Mouse (Mus musculus) adrenal gland, postnatal 36 days (tissue): ENCODE measurements around the gene Mul1. TPM values are rescaled to one million over a fixed set of nuclear protein-coding genes. Genes with fewer than 3 reads are reported as not detected.

ENCODE experiments used
- DNase-seq, 2 experiments: peaks; one replicate each; pipeline ENCODE4 v3.0.0; 2021; ENCODE audit warnings: mixed read lengths in 1 of 2
- total RNA-seq, 2 experiments: library from RNA; stranded (reverse); gene quantifications; 2 replicates each; pipeline ENCODE4 v1.2.3; 2021

Mul1 gene
- total RNA-seq, 2 experiments from 2014 or later, result 51.7 to 55.3 TPM

- DNase-seq, result no peak
Observed at GRCm38 (mm10) chr4:138460910-138461309, 26.4 kb downstream of the Mul1 start.

GRCm38 (mm10) chr4:138461471-138461870 lies 27.0 kb downstream of the Mul1 start:
- no peak for DNase-seq

GRCm38 (mm10) chr4:138462971-138463831 lies 28.7 kb downstream of the Mul1 start:
- peak in 1 of 2 experiments; percentile 35 for DNase-seq

DNA sequence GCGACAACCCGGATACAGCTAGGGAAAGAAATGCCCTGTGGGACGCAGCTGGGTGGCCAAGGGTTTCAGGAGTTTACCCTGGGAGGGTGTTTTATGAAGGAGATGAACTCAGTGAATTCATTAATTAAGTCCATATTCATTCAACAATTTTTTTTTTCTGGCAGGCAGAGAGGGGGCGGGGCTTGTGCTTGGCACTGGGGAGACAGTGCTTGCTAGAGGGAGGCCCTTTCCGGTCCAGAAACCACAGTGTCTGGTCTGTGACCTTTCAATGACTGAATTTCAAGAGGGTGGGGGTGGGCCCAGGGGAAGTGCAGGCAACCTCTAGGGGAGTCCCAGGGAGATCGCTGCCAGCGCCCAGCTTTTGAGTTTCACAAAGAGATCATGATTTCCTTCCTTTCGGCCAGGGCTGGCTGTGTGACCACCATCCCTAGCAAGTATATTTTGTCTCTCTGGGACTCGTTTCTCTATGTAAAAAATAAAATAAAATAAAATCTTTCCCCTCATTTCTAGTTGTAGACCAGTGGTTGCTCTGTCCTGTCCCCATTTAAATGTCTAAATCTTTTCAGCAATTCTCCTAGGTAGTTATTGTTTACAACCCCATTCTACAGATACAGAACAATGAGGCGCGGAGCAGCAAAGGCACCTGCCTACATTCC lies 29.5 kb downstream of the Mul1 start:
- peak; percentile 87 to 91 for DNase-seq

- peak; percentile 87 to 89 for DNase-seq
Observed at GRCm38 (mm10) chr4:138464667-138465353, 30.3 kb downstream of the Mul1 start.

DNA sequence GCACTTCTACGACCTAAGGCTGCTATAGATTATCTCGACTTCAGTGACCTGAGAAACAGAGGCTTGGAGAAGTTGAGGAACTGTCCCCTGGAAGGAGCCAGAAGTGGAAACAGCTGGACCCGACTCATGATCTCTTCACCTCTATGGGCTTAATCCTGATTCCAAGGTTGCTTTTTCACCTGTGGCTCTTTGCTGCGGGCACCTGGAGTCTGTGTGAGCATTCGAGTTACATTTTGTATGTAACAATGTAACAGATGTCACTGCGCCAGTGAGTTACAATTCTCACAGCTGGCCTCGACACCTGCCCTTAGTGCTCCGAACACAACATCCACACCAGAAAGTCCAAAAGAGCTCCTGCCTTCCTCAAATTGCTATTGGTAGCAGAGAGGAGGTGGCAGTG lies 31.0 kb downstream of the Mul1 start:
- DNase-seq, result no peak

DNA sequence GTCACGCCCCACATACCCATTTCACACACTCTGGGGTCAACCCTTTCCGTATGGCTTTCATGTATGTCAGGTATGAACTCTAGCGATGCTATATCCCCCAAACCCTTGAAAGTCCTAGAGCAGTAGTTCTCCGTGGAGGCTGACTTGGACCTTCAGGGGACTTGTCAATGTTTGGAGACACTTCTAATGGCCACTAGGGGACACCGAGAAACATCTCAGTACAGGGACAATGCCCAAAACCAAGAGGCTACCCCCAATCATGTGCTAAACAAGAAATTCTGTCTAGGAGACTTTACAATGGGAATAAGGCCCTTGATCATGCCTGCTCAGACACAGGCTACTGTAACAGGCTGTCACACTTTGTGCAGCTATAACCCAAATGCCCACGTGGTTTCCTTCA lies 32.2 kb downstream of the Mul1 start:
- no peak for DNase-seq

DNA sequence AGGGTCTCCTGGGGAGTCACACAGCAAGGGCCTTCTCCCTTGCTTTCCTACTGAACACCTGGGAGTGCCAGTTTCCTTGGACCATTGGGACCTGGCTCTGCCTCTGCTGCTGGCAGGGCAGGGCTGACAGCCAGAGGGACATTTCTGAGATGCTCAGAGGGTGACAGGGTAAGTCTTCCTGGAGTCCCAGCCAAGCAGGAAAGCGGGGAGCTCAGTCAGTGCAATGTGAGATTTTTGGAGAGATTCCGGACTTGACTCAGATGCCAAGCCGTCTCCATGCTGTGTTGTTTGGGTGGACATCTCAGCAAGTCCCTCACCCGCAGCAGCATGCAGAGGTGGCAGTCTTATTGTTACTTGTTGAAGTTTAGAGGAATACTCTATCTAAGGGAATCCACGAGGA lies 33.0 kb downstream of the Mul1 start:
- DNase-seq, result no peak

GRCm38 (mm10) chr4:138469080-138469479 lies 34.6 kb downstream of the Mul1 start:
- no peak for DNase-seq

DNA sequence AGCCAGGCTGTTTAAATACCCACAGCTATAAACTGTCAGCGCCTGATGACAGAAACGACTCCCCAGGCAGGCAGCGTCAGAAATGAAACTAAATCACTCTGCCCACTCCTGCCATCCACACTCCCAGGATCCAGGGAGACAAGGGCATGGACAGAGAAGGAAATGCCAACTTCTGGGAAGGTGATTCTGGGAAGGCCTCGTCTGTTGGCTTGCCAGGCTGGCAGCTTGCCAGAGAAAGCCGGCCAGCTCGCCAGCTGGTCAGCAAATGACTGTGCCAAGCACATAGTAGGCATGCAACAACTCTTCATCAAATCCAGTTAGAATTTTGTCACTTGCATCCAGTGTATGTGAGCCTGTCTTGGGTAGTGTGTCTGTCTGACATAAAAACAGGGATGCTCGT lies 36.8 kb downstream of the Mul1 start:
- DNase-seq, result no peak

- no peak for DNase-seq
Observed at GRCm38 (mm10) chr4:138479595-138479994, 45.1 kb downstream of the Mul1 start.

DNA sequence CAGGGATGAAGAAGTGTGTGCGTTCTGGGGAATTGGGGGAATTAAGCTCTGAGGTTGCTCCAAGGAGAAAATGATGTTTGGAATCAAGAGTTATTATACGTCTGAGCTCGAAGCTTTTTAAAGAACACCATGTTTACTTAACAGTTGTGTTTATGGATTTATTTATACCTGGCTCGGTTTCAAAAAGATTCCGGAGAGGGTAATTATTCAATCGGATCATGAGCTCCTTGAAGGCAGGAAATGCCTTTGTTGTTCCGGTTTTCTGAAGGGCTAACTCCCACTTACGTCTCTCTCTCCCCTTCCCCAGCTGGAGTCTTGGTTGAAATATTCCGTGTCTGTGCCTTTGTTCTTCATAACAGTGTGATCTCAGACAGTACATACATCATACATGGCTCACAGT lies 46.5 kb downstream of the Mul1 start:
- no peak for DNase-seq

DNA sequence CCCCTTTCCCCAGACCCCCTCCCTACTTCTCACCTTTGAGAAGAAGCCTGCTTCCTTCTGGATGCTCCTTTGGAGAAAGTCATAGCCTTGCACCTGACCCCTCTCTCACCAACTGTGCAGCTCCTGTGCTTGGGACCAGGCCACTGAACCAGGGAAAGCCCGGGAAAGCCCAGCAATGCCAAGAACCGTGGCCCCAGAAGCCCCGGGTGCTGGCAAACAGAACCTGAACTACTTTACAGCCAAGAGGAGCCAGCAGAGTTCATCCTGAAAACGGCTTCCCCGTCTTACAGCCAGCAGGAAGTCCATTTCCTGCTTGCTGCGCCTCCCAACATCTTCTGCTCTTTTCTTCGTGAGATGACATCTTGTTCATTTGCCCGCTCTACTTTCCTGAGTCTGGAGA lies 48.2 kb downstream of the Mul1 start:
- DNase-seq, result no peak

- DNase-seq, result no peak
Observed at GRCm38 (mm10) chr4:138488241-138488640, 53.8 kb downstream of the Mul1 start.

- no peak for DNase-seq
Observed at GRCm38 (mm10) chr4:138491088-138491487, 56.6 kb downstream of the Mul1 start.

Other genes with a start within 250 kb of the Mul1 start
- 100 to 1,000 TPM; 192 to 251 TPM for gene Hp1bp3, start 218.4 kb upstream of the Mul1 start, total RNA-seq
- 1 to 10 TPM in 1 of 2 experiments, under 1 TPM in 1; 0.92 to 2.9 TPM for gene Sh2d5, start 184.3 kb upstream of the Mul1 start, total RNA-seq
- 1 to 10 TPM; 1.6 to 3.5 TPM for gene Kif17, start 184.2 kb upstream of the Mul1 start, total RNA-seq
- 100 to 1,000 TPM; 127 to 132 TPM for gene Ddost, start 129.9 kb upstream of the Mul1 start, total RNA-seq
- 100 to 1,000 TPM; 141 to 211 TPM for gene Pink1, start 108.4 kb upstream of the Mul1 start, total RNA-seq
- gene Cda, start 66.7 kb upstream of the Mul1 start, total RNA-seq, result 10 to 100 TPM in 1 of 2 experiments, 1 to 10 TPM in 1; 6.9 to 15.0 TPM
- gene Fam43b, start 38.1 kb upstream of the Mul1 start, total RNA-seq, result 1 to 10 TPM; 2.5 to 3.5 TPM
- gene Camk2n1, start 19.6 kb downstream of the Mul1 start, total RNA-seq, result 10 to 100 TPM; 25.2 to 25.7 TPM
- not detected for gene Vwa5b1, start 201.2 kb downstream of the Mul1 start, total RNA-seq